In genomic region chr9:110531914-110532489, GRCm38 (mm10) we compare ENCODE assay signal across 8 mouse cellular contexts. TPM values are rescaled to one million over a fixed set of nuclear protein-coding genes. Genes with fewer than 3 reads are reported as not detected.
DNase-seq lines count a peak whose midpoint lies in the region; ATAC-seq and TF ChIP-seq lines count a peak whose summit lies in the region.

No protein-coding gene starts in this region.

- TF ChIP-seq CTCF in lung, postnatal 0 days (IDR thresholded peaks at IDR 0.05), result peak; percentile 93

- H3K9me3 ChIP-seq in hindbrain, embryonic 10.5 days, result no peaks in the 10 kb centered on the region
- no peaks in the 10 kb centered on the region for H3K9me3 ChIP-seq in lung, postnatal 0 days (ENCODE audit: low read length)

- H3K36me3 ChIP-seq in hindbrain, embryonic 10.5 days, result peaks cover 19% of the 10 kb centered on the region
- H3K36me3 ChIP-seq in lung, postnatal 0 days (ENCODE audit: insufficient read depth, low read length), result no peaks in the 10 kb centered on the region

- peak; percentile 74 for DNase-seq in MEL-GATA-1-ER (ENCODE audit: extremely low read depth, low read depth)
- peak; percentile 91 for DNase-seq in cerebellum, adult 8-10 months
- peak; percentile 95 for DNase-seq in forelimb bud, embryonic 11.5 days (ENCODE audit: low read depth, low spot score)
- DNase-seq in hindbrain, embryonic 10.5 days (ENCODE audit: low spot score), result peak; percentile 97
- DNase-seq in layer of hippocampus, adult 9-11 months, result peak; percentile 96
- DNase-seq in lung, postnatal 0 days (ENCODE audit: low spot score), result peak; percentile 98
- DNase-seq in ovary, postnatal 14 days (ENCODE audit: low spot score), result peak; percentile 86
- DNase-seq in thymus, postnatal 14 days, result peak; percentile 97

- H3K9ac ChIP-seq in lung, postnatal 0 days (replicated peaks; ENCODE audit: low read depth), result peak overlapping the region; percentile 98

- H3K4me3 ChIP-seq in hindbrain, embryonic 10.5 days, result peak overlapping the region; percentile 99
- peak overlapping the region; percentile 98 for H3K4me3 ChIP-seq in lung, postnatal 0 days (ENCODE audit: low read depth, low read length)

- under 1% methylated on average over 49 of the region's 53 CpGs for WGBS in hindbrain, embryonic 10.5 days
- 2% methylated on average over 35 of the region's 53 CpGs for WGBS in lung, postnatal 0 days

- peak; percentile 98 for ATAC-seq in lung, postnatal 0 days

- H3K4me1 ChIP-seq in hindbrain, embryonic 10.5 days (replicated peaks), result peaks cover 29% of the 10 kb centered on the region
- peaks cover 18% of the 10 kb centered on the region; the same call in 1 of the 2 replicates for H3K4me1 ChIP-seq in lung, postnatal 0 days (ENCODE audit: insufficient read depth, low read depth, low read length)

- H3K4me2 ChIP-seq in lung, postnatal 0 days (replicated peaks; ENCODE audit: low read depth, low read length), result peak overlapping the region; percentile 68

- H3K27me3 ChIP-seq in hindbrain, embryonic 10.5 days (ENCODE audit: insufficient read depth, poor library complexity, severe bottlenecking), result no peaks in the 10 kb centered on the region
- H3K27me3 ChIP-seq in lung, postnatal 0 days (replicated peaks; ENCODE audit: insufficient read depth, low read length), result no peaks in the 10 kb centered on the region

- H3K27ac ChIP-seq in hindbrain, embryonic 10.5 days, result peak overlapping the region; percentile 100
- H3K27ac ChIP-seq in lung, postnatal 0 days (ENCODE audit: low read length), result peak overlapping the region; percentile 100

- TF ChIP-seq EP300 in lung, postnatal 0 days (IDR thresholded peaks at IDR 0.05), result no peak

RNA-seq across cellular contexts. Expression of gene Setd2, which starts 0.4 kb away (rescaled TPM):
- polyA plus RNA-seq in hindbrain, embryonic 10.5 days (2016; fragmentation: Nextera tagmentation; extraction: Ambion mirVana), result 26.2 and 33.6 TPM in 2 replicates
- 22.0 and 24.0 TPM in 2 replicates for polyA plus RNA-seq in lung, postnatal 0 days (2015; fragmentation: Nextera tagmentation; extraction: Ambion mirVana)

RNA-seq across cellular contexts. Expression of gene Kif9, which starts 55.2 kb away (rescaled TPM):
- 2.1 and 3.1 TPM in 2 replicates for polyA plus RNA-seq in hindbrain, embryonic 10.5 days (2016; fragmentation: Nextera tagmentation; extraction: Ambion mirVana)
- 3.4 TPM in 2 replicates for polyA plus RNA-seq in lung, postnatal 0 days (2015; fragmentation: Nextera tagmentation; extraction: Ambion mirVana)

RNA-seq across cellular contexts. Expression of gene Klhl18, which starts 55.5 kb away (rescaled TPM):
- polyA plus RNA-seq in hindbrain, embryonic 10.5 days (2016; fragmentation: Nextera tagmentation; extraction: Ambion mirVana), result 11.0 and 11.8 TPM in 2 replicates
- polyA plus RNA-seq in lung, postnatal 0 days (2015; fragmentation: Nextera tagmentation; extraction: Ambion mirVana), result 4.1 and 4.5 TPM in 2 replicates

Comparison
In these comparisons a context has a peak if more than half of its experiments do, and no peak if none do; other contexts are left out.
1. Peak in every context shown above with its lines: DNase-seq, ATAC-seq, H3K4me3 ChIP-seq and H3K27ac ChIP-seq.